Mouse (Mus musculus): ENCODE results near the gene Ikbip.

Ikbip gene

DNA sequence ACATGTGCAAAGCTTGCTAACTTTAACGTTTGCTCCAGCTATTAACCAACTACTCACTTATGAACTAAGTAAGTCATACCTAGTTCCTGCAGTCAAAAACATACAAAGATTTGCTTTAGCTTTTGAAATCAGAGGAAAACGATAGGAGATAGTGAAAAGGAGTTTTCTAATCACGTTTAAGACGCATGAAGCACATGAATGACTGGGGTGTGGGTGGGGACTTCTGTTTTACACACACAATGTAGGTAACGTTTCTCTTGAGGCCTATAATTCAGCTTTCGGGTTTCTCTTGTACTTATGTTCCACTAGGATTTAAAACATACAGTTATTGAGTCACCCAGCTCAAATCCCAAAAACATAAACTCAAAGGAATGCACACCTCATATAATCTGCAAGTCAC is 39.9 kb downstream of the Ikbip start:
- DNase-seq (ENCODE audit: low read depth): peak; percentile 70

DNA sequence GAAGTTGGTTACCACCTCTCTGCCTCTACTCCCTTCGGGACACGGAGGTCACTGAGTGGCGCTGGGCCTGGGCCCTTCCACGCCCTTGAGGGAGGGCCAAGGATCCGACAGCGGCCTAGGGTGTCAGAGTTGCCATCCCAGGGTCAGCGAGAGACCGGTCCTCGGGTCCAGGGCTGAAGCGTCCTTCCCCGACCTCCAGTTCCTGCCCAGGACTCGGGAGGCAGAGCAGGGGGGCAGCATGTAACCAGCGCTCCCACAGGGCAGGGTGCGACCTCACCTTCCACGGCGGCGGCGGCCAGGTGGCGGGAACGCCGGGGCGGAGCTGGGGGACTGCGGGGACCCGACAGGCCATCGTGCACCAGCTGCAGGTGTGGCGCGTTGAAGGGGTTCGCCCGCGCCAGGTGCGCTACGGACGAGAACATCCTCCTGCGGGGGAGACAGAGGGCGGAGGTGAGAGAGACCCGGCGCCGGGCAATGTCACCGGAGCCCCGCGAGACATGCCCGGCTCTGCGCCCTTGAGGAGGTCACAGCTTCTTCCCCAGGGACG is 40.6 kb downstream of the Ikbip start:
- DNase-seq (ENCODE audit: low read depth): no peak

GRCm38 (mm10) chr10:91123828-91124822 is 41.4 kb downstream of the Ikbip start, which contains the start of gene Slc25a3:
Slc25a3 (minus strand) TSS chr10:91124059.
- DNase-seq (ENCODE audit: low read depth): peak; percentile 99

DNA sequence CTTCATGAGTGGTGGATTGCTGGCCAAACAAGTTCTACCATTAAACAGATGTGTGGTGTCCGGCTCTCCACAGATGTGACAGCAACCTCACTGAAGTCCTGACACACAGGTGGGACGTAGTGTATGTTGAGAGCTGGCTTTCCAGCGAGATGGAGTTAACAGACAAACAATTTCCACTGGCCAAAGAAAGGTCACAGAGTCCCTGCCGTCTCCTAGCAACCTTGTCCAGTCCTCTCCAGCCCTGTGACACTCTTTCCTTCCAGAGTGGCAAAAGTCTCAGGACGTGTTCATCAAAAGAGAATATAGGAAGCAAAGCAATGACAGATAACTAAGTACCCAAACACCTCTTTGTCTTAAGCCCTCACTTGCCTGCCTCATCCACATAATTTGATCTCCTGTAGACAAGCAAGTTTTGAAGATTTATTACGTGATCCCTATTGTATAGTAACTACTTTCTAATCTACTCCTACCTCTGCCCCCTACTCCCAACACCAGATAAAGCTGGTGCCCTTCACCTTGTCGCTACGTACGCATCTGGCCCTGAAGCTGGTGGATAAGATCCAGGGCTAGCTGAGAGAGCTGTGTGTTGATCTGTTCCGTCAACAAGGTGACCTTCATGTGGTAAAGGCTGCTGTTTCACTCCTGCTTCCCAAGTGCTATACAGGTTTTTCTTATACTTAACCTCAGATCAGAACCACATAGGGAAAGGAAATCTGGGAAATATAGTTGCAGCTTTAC is 44.0 kb downstream of the Ikbip start:
- no peak for DNase-seq (ENCODE audit: low read depth)

- no peak for DNase-seq (ENCODE audit: low read depth)
Observed at GRCm38 (mm10) chr10:91127395-91127794, 44.7 kb downstream of the Ikbip start.

- no peak for DNase-seq (ENCODE audit: low read depth)
Observed at GRCm38 (mm10) chr10:91128551-91129160, 45.9 kb downstream of the Ikbip start.

- DNase-seq (ENCODE audit: low read depth): no peak
Observed at GRCm38 (mm10) chr10:91130792-91131191, 48.1 kb downstream of the Ikbip start.

GRCm38 (mm10) chr10:91131565-91131964 is 48.8 kb downstream of the Ikbip start:
- no peak for DNase-seq (ENCODE audit: low read depth)

GRCm38 (mm10) chr10:91135302-91135972 is 52.7 kb downstream of the Ikbip start:
- no peak for DNase-seq (ENCODE audit: low read depth)

- DNase-seq (ENCODE audit: low read depth): no peak
Observed at GRCm38 (mm10) chr10:91137400-91137799, 54.7 kb downstream of the Ikbip start.

DNA sequence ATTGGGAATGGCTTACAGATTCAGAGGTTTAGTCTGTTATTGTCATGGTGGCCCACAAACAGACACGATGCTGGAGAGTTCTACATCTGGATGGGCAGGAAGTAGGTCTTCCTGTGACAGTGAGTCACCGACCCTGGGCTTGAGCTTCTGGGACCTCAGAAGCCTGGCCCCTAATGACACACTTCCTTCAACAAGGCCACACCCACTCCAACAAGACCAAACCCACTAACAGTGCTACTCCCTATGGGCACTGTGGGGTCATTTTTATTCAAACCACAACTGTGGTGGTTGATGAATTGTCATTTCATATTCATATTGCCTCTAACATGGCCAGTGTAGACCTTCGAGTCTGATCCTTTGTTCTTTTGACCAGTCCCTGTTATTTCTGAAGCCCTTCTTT is 55.6 kb downstream of the Ikbip start:
- peak; percentile 67 for DNase-seq (ENCODE audit: low read depth)

- DNase-seq (ENCODE audit: low read depth): no peak
Observed at GRCm38 (mm10) chr10:91139148-91139766, 56.5 kb downstream of the Ikbip start.

DNA sequence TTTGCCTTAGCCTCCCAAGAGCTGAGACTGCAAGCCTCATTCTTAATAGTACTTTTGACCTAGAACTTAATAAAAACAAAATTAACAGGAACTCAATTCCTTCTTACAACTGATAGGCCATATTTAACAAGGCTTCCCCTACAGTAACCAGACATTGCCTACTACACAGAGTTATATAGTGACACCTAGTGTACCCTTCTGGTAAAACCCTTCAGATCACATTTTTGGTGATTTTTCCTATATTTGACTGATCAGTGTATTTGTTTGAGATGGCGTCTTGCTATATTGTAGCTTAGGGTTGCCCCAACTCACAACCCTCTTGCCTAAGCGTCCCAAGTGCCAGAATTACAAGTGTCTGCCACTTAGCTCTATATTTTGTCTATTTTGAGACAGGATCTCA is 58.8 kb downstream of the Ikbip start:
- DNase-seq (ENCODE audit: low read depth): peak; percentile 86

DNA sequence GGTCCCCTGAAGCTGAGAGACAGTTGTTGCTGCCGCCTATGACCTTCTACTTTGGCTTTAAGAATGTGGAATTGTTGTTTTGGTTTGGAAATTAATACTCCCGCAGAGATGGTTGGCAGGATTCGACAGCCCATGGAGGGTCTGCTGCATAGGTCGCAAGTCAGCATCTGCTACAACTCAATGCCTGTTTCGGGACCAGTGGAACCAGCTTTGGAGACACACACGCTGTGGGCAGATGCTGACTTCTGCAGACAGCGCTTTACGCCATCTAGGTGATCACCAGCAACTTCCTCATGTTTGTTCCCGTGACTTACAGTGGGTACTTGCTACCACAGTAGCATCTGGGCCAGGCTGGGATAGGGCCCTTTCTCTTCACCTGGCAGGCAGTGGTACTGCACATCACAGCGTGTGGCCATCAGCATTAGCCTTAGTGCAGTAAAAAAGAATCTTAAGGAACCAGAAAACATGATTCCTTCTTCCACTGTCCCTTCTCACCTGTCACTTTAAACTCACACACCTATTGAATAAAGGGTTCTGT is 60.0 kb downstream of the Ikbip start:
- peak; percentile 43 for DNase-seq (ENCODE audit: low read depth)

- peak; percentile 40 for DNase-seq (ENCODE audit: low read depth)
Observed at GRCm38 (mm10) chr10:91143313-91144230, 60.8 kb downstream of the Ikbip start.

DNA sequence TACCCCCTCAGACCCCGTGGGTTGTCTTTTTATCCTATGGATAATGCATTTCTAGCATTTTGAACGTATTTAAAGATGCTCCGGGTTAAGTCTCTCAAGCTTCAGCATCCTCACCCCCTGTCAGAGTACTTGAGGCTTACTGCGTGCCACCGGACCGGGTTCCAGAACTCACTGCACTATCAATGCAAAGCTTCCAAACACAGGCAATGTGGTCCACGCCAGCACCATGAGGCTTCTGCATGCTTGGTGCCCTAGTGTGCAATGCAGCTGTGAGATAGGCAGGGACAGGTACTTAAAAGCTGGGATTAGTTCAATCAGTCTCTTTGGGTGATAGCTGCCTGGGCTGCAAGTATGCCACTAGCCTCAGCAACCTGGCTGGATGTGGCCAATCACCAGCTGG is 62.7 kb downstream of the Ikbip start:
- no peak for DNase-seq (ENCODE audit: low read depth)
